Mouse (Mus musculus): ENCODE results near the gene Strc.

DNA sequence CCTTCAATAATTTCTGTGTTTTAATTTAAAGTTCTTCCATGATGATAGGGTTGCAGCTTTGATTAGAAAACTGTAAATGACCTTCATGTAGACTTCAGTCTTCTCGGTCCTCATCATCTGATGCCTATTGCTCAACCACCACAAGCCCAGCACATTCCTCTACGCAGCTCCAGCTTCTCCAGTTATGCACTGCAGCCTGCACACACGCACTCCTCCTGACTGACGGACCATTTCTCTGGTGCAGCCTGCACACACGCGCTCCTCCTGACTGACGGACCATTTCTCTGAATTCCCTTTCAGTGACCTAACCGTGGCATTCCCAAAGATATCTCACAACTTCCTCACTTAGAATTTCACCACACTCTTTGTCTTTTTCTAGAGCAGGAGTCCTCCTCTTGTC, 33.8 kb downstream of the Strc start:
- TF ChIP-seq CTCF (IDR thresholded peaks at IDR 0.05; ENCODE audit: extremely low read depth, insufficient read length, insufficient replicate concordance, low read depth, low read length) (no peak), POLR2A (IDR thresholded peaks at IDR 0.05; ENCODE audit: low read depth, low read length) (no peak)
